Mouse (Mus musculus): ENCODE measurements around the gene Vsir. TPM values are rescaled to one million over a fixed set of nuclear protein-coding genes. Genes with fewer than 3 reads are reported as not detected.
A peak's percentile ranks its signal among the peaks of the same experiment; 100 is the strongest.

Vsir gene
- polyA plus RNA-seq, 1 experiment from 2014 or later = 2.0 TPM

DNA sequence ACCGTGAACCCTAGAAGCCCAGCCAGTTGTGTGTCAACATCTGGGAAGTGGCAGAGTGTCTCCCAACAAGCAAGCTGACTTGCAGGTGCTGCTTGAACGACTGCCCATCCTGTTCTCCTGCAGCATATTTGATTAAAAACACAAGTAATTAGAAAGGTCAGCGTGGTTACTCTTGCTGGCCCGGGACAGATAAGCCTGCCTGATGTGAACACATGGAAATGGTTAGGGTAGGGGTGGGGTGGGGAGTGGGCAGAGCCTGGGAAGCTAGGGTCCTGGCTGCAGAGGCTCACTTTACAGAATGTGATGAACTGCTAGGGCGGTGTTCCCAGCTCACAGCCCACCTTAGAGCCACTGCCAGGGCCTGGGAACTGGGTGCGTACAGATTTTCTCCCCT, 26.9 kb downstream of the Vsir start:
- H3K27me3 ChIP-seq = no peaks in the 10 kb centered on the region
- no peak overlapping the region for H3K4me3 ChIP-seq
- no peak overlapping the region for H3K9ac ChIP-seq
- ATAC-seq (ENCODE audit: low FRiP score, low read depth) = no peak
- peak overlapping the region; percentile 0; the same call in 1 of the 2 replicates for H3K27ac ChIP-seq
- WGBS = 13% methylated on average over 6 of the region's 6 CpGs
- H3K36me3 ChIP-seq = no peaks in the 10 kb centered on the region
- H3K9me3 ChIP-seq = no peaks in the 10 kb centered on the region
- no peak overlapping the region for H3K4me2 ChIP-seq (replicated peaks)
- H3K4me1 ChIP-seq = peaks cover 23% of the 10 kb centered on the region

- Histone ChIP-seq H3K9ac (no peak overlapping the region), H3K4me3 (no peak overlapping the region), H3K9me3 (no peaks in the 10 kb centered on the region), H3K36me3 (no peaks in the 10 kb centered on the region), H3K27ac (peak overlapping the region; percentile 0; the same call in 1 of the 2 replicates), H3K4me1 (peaks cover 23% of the 10 kb centered on the region), H3K27me3 (no peaks in the 10 kb centered on the region), H3K4me2 (replicated peaks) (no peak overlapping the region)
- 48% methylated on average over 8 of the region's 8 CpGs for WGBS
- ATAC-seq (ENCODE audit: low FRiP score, low read depth) = peak; percentile 38; the same call in 1 of the 2 replicates
These were observed 27.4 kb downstream of the Vsir start for GRCm38 (mm10) chr10:60373937-60374578.

- 93% methylated on average over 16 of the region's 16 CpGs for WGBS
- Histone ChIP-seq H3K4me1 (peaks cover 34% of the 10 kb centered on the region), H3K4me2 (replicated peaks) (no peak overlapping the region), H3K27me3 (no peaks in the 10 kb centered on the region), H3K27ac (no peak overlapping the region), H3K36me3 (no peaks in the 10 kb centered on the region), H3K9ac (no peak overlapping the region), H3K9me3 (no peaks in the 10 kb centered on the region), H3K4me3 (no peak overlapping the region)
- ATAC-seq (ENCODE audit: low FRiP score, low read depth) = no peak
These were observed 30.1 kb downstream of the Vsir start for GRCm38 (mm10) chr10:60376704-60377103.

GRCm38 (mm10) chr10:60379419-60379957, 32.8 kb downstream of the Vsir start:
- no peak overlapping the region for H3K27ac ChIP-seq
- H3K4me2 ChIP-seq (replicated peaks) = no peak overlapping the region
- H3K4me1 ChIP-seq = peaks cover 22% of the 10 kb centered on the region
- no peak overlapping the region for H3K4me3 ChIP-seq
- H3K27me3 ChIP-seq = no peaks in the 10 kb centered on the region
- H3K9ac ChIP-seq = no peak overlapping the region; the same call in 1 of the 2 replicates
- H3K9me3 ChIP-seq = no peaks in the 10 kb centered on the region
- 69% methylated on average over 9 of the region's 9 CpGs for WGBS
- no peaks in the 10 kb centered on the region for H3K36me3 ChIP-seq
- no peak for ATAC-seq (ENCODE audit: low FRiP score, low read depth)

GRCm38 (mm10) chr10:60380229-60380628, 33.6 kb downstream of the Vsir start:
- no peak for ATAC-seq (ENCODE audit: low FRiP score, low read depth)
- H3K27ac ChIP-seq = no peak overlapping the region
- 68% methylated on average over 3 of the region's 3 CpGs for WGBS

DNA sequence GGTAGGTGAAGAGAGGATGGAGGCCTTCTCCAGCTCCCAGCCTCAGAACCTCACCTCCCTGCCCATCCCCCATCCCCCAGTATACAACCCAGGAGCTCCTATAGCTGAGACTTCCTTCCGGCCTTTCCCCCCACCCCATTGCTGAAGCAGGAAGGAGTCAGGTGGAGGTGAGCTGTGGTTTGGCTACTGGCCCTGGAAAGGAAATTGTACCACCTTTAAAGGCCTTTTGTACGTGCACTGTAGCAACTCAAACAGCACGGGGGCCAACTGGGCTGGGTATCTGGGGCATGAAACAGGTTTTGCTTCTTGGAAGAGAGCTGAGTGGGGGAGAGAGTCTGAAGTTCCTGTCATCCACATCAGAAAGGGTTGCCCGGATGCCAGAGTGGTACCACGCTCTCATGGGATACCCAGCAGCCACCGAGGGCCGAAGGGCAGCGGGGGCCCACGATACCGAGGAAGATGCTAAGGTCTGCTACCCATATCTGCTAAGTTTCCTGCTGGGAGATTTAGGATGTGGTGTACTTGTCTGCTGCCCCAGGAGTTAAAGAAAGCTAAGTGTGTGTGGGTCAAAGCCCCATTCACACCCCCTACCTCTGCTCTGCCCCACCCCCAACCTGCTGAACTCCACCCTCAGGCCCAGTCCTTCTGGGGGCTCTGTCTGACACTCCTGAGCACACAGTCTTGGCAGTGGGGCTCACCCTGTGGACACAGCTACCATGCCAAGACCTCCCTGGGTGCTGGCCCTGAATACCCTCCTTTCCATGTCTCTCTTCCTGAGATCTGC, 34.7 kb downstream of the Vsir start:
- H3K27ac ChIP-seq = peak overlapping the region; percentile 33; the same call in 1 of the 2 replicates
- peaks cover 22% of the 10 kb centered on the region for H3K4me1 ChIP-seq
- no peak for ATAC-seq (ENCODE audit: low FRiP score, low read depth)

More at GRCm38 (mm10) chr10:60380229-60380628, 33.6 kb downstream of the Vsir start:
- no peak overlapping the region for H3K4me3 ChIP-seq
- no peaks in the 10 kb centered on the region for H3K9me3 ChIP-seq
- H3K9ac ChIP-seq = no peak overlapping the region; the same call in 1 of the 2 replicates
- H3K36me3 ChIP-seq = no peaks in the 10 kb centered on the region
- H3K27me3 ChIP-seq = no peaks in the 10 kb centered on the region
- peaks cover 22% of the 10 kb centered on the region for H3K4me1 ChIP-seq
- H3K4me2 ChIP-seq (replicated peaks) = no peak overlapping the region

GRCm38 (mm10) chr10:60388332-60388731, 41.7 kb downstream of the Vsir start:
- H3K4me1 ChIP-seq = 0 out of 2 replicates have a peak, but pooled peaks cover 7% of the 10 kb centered on the region
- ATAC-seq (ENCODE audit: low FRiP score, low read depth) = no peak
- no peaks in the 10 kb centered on the region for H3K36me3 ChIP-seq
- no peaks in the 10 kb centered on the region for H3K27me3 ChIP-seq
- no peak overlapping the region for H3K4me2 ChIP-seq (replicated peaks)
- no peak overlapping the region for H3K4me3 ChIP-seq
- no peak overlapping the region for H3K9ac ChIP-seq
- no peak overlapping the region for H3K27ac ChIP-seq
- no peaks in the 10 kb centered on the region for H3K9me3 ChIP-seq
- 79% methylated on average over 2 of the region's 2 CpGs for WGBS

More for the DNA sequence above, 34.7 kb downstream of the Vsir start:
- Histone ChIP-seq H3K9me3 (no peaks in the 10 kb centered on the region), H3K4me3 (no peak overlapping the region), H3K36me3 (no peaks in the 10 kb centered on the region), H3K9ac (peak overlapping the region; percentile 20; the same call in 1 of the 2 replicates), H3K4me2 (replicated peaks) (no peak overlapping the region), H3K27me3 (no peaks in the 10 kb centered on the region)
- WGBS = 69% methylated on average over 10 of the region's 10 CpGs

DNA sequence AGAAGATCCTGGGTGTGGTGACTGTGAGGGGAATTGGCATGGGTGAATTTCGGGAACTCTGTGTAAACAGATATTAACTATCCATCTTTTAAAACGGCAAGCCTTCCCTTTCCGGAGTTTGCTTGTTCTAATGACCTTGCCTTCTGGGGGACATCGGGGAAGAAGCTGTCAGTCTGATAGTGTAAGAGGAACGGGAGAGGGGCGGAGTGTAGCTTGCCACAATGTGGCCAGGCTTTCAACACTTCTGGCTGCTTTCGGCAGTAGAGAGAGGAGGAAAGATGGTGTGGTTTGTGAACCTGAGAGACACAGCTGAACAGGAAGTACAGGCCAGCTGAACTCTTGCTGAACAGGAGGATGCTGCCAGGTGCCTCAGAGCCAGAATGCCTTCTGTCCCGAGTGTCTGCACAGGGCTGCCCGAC, 42.8 kb downstream of the Vsir start:
- no peak for ATAC-seq (ENCODE audit: low FRiP score, low read depth)
- Histone ChIP-seq H3K27ac (no peak overlapping the region), H3K9me3 (no peaks in the 10 kb centered on the region), H3K9ac (no peak overlapping the region), H3K4me1 (0 out of 2 replicates have a peak, but pooled peaks cover 7% of the 10 kb centered on the region), H3K36me3 (no peaks in the 10 kb centered on the region), H3K4me3 (no peak overlapping the region), H3K27me3 (no peaks in the 10 kb centered on the region), H3K4me2 (replicated peaks) (no peak overlapping the region)
- WGBS = 45% methylated on average over 9 of the region's 9 CpGs

GRCm38 (mm10) chr10:60390177-60390903, 43.7 kb downstream of the Vsir start:
- no peak overlapping the region for H3K4me3 ChIP-seq
- 48% methylated on average over 6 of the region's 6 CpGs for whole genome bisulfite sequencing
- H3K27me3 ChIP-seq = no peaks in the 10 kb centered on the region
- ATAC-seq (ENCODE audit: low FRiP score, low read depth) = no peak
- no peaks in the 10 kb centered on the region for H3K9me3 ChIP-seq
- H3K9ac ChIP-seq = no peak overlapping the region
- no peak overlapping the region for H3K27ac ChIP-seq
- H3K4me1 ChIP-seq = 0 out of 2 replicates have a peak, but pooled peaks cover 7% of the 10 kb centered on the region
- no peak overlapping the region for H3K4me2 ChIP-seq (replicated peaks)
- no peaks in the 10 kb centered on the region for H3K36me3 ChIP-seq

- Histone ChIP-seq H3K4me1 (0 out of 2 replicates have a peak, but pooled peaks cover 7% of the 10 kb centered on the region), H3K4me3 (no peak overlapping the region), H3K4me2 (replicated peaks) (no peak overlapping the region), H3K27ac (no peak overlapping the region), H3K27me3 (no peaks in the 10 kb centered on the region), H3K9me3 (no peaks in the 10 kb centered on the region), H3K36me3 (no peaks in the 10 kb centered on the region), H3K9ac (no peak overlapping the region)
- ATAC-seq (ENCODE audit: low FRiP score, low read depth) = no peak
- WGBS = 72% methylated on average over 5 of the region's 5 CpGs
These were observed 44.3 kb downstream of the Vsir start for GRCm38 (mm10) chr10:60390904-60391420.

DNA sequence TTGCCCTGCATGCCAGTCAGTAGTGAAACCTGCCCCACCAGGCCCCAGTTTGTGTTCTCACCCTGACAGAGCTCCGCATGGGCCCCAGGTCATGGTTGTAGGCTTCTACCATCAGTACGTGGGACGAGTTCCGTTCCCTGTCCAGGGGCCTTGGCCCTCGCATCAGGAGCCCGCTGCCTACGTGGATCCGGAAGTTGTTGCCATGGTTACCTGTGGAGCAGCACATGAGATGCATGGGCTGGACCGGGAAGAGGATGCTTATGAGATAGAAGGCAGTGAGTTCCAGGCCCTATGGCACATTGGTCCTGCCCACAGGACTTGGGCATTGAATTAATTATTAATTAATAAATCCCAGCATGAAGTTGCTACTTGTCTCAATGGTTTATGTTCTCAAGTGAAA, 45.0 kb downstream of the Vsir start:
- H3K4me3 ChIP-seq = no peak overlapping the region
- H3K4me2 ChIP-seq (replicated peaks) = no peak overlapping the region
- H3K9ac ChIP-seq = no peak overlapping the region
- 92% methylated on average over 9 of the region's 9 CpGs for WGBS
- ATAC-seq (ENCODE audit: low FRiP score, low read depth) = no peak
- no peak overlapping the region for H3K27ac ChIP-seq
- H3K27me3 ChIP-seq = no peaks in the 10 kb centered on the region
- no peaks in the 10 kb centered on the region for H3K36me3 ChIP-seq
- 0 out of 2 replicates have a peak, but pooled peaks cover 7% of the 10 kb centered on the region for H3K4me1 ChIP-seq
- H3K9me3 ChIP-seq = no peaks in the 10 kb centered on the region
